Mouse (Mus musculus) lung, postnatal 0 days (tissue): Measurements from ENCODE around the gene Klhdc10.

ENCODE experiments used
- CTCF ChIP-seq: IDR thresholded peaks from 2 replicates; pipeline ENCODE4 v1.5.1; 2016; ENCODE audit warnings: antibody characterized with exemption, mild to moderate bottlenecking
- EP300 ChIP-seq: IDR thresholded peaks from 2 replicates; pipeline ENCODE4 v1.6.1; 2016; ENCODE audit warnings: antibody characterized with exemption, mild to moderate bottlenecking, control low read depth

GRCm38 (mm10) chr6:30479418-30479817 lies 77.8 kb downstream of the Klhdc10 start:
- no peak for TF ChIP-seq CTCF
- TF ChIP-seq EP300: no peak
